Mouse (Mus musculus) hindlimb bud, embryonic 11.5 days (tissue): ENCODE data around the gene Zfp618.

Experiments
- DNase-seq: peaks from one replicate; pipeline ENCODE4 v3.0.0-alpha.2; 2012; ENCODE audit warnings: low read depth, low spot score; ENCODE audit errors: extremely low spot score

Zfp618 gene

GRCm38 (mm10) chr4:63063360-63063759, 98.0 kb downstream of the Zfp618 start:
- DNase-seq: no peak

- DNase-seq: no peak
Measured at GRCm38 (mm10) chr4:63064911-63065310, 99.5 kb downstream of the Zfp618 start.

DNA sequence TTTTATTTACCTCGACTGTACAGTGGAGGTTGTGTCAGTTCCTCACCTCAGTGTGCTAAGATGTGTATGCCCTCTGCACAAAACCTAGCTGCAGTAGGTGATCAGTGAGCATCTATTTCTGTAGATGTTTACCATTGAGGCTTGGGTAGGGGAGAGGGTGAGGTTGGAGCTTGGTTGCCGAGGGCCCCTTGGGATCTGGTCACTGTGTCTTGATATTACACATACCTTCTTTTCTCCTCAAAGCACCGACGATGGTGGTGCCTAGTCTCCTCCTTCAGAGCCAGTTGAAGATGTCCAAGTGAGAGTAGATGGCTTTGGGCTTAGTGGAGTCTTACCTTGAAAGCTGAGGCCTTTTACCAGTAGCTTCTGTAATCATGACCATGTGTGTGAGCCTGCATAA, 101.4 kb downstream of the Zfp618 start:
- DNase-seq: no peak

GRCm38 (mm10) chr4:63067822-63068221, 102.4 kb downstream of the Zfp618 start:
- no peak for DNase-seq

DNA sequence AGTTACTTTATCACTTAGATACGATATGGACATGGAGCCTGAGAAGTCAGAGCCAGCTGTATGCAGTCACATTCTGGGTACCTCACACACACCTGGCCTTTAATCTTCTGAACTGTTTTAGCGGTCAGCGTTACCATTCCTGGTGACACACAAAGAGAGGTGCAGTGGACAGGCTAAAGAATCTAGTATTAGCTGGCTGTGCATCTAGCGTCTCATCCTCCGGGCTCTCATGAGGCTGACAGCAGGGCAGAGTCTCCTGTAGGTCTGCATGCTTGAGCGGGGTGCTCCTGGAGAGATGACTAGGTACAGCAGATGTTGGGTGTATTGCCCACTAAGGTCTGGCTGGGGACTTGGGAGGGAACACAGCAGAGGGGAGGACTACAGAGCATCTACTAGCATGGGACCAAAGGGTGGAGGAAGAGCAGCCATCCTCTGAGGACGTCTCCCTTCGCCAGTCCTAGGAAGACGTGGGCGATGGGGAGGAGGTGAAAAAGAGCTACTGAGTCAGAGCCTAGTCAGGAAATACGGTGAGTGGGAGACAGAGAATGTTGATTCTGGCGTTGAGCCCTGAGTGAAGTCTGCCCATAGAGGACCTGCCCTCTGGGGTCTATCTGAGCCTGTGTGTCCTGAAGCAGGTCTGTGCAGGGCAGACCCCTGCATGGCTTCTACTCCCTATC, 103.3 kb downstream of the Zfp618 start:
- no peak for DNase-seq

DNA sequence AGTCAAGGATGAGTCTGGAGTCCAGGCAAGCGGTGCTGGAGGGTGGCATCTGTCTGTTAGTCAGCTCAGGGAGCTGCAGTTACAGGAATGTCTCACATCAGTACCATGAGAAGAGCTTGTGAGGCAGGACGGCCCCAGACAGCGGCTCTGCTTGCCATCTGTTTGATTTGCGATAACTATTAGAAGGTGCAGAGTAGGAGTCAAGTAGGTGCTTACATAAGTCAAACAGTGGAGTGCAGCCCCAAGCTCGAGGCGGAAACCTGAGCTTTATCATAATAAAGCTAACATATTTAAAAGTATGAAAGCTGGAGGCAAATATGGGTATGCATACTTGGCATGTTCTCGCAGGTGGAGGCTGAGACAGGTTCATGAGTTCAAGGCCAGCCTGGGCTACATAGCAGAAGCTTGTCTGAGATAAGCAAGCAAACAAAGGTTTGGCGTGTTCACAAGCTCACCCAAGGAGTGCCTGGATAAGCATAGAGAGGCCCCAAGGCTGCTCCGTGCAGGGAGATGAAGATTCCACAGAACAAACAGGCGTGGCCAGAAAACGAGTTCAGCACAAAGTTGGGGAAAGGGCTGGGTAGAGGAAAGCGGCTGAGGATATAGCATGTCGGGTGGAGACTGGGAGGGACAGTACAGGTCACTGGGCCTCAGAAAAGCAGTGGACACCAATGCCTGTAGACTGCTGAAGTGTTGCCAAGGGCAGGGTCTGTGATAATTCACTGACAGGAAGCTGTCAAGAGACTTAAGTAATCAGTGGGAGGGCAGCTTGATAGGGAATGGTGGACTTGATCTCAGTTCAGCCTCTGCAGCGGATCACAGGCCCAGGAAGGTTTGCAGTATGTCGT, 106.3 kb downstream of the Zfp618 start:
- DNase-seq: no peak

- no peak for DNase-seq
Measured at GRCm38 (mm10) chr4:63073139-63073538, 107.8 kb downstream of the Zfp618 start.

DNA sequence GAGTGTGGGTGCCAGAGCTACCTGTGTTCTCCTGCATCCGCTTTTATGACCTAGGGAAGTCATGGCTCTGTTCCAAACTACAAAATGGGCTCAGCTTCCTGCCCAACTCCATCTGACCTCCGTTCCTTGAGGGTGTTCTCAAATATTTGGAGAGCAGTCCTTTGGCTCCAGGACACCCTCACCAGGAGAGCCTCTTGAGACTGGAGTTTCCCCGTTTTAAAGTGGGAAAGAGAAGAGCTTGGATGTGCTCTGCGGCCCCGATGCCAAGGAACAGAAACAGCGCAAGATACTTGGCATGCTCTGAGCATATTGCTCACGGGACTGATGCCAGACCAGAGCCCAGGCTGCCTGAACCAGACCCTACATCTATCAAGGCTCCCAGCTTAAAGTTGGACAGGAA, 113.8 kb downstream of the Zfp618 start:
- no peak for DNase-seq

DNA sequence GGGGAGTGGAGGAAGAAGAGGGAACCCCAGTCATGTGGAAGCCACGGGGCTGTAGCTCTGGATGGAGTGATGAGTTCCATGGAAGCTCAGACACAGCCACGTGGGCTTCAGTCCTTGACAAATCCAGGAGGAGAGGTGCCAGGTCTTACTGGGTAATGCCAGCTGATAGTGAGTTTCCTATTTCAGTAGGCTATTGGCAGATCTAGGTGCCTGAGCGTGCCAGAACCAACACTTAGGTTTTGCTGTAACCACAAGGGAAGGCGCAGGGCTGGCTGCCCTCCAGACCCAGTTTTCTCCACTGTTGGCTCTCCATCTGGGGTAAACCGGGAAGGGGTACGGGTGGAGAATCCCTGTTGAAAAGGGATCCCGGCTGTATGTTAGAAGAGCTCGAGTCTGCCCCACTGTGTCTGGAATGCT, 119.1 kb downstream of the Zfp618 start:
- no peak for DNase-seq

GRCm38 (mm10) chr4:63089484-63089883, 124.1 kb downstream of the Zfp618 start:
- no peak for DNase-seq

- DNase-seq: no peak
Measured at GRCm38 (mm10) chr4:63091151-63091550, 125.8 kb downstream of the Zfp618 start.

DNA sequence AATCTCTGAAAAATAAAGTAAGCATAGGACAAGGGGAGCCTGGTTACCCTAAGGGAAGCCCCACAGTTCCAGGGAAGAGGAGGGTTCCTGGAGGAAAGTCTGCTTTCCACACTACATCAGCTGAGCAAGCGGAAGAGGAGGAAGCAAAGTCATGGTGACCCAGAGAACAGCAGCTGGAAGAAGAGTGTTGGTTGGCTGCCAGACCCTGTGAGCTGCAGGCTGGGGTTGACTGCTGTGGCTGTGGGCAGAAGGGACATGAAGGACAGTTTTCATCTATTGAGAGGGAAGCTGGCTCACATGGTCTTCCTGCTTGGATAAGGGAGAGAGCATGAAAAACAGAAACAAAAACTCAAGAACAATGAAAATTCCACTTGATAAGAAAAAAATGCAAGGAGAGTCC, 132.2 kb downstream of the Zfp618 start:
- no peak for DNase-seq

DNA sequence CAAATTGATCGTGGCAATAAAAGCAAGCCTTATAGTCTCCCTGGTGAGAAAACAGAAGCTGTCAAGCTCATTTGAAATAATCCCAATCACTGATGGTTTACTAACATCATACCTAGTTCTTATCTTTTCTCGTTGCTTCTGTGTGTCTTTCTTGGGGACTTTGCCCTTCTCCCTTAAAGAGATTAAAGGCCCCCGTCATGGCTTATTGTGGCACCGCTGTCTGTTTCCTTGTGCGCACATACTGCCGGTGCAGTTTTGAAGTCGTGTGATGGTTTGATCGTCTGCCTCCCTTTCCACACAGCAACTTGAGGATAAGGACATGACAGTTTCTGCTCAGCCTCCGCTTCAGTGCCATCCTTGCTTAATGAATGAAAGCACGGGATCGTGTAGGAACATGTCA, 135.1 kb downstream of the Zfp618 start:
- DNase-seq: no peak

DNA sequence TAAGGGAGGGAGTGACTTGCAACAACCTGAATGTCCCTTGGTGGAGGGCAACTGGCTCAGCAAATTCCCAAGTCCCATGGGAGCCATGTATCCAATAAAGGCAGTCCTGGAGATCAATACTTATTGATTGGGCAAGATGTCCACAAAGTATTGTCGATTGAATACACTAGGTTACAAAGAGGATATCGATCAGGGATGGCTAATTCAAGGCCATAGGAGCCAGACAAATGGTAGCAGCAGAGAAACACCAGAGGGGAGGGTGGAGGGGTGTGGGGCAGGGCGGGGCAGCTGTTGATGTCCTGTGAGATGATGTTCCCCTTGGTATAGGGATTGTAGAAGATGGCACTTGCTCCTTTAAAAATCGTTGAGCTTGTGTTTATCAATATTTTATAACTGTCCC, 136.7 kb downstream of the Zfp618 start:
- DNase-seq: no peak

GRCm38 (mm10) chr4:63105651-63106050, 140.3 kb downstream of the Zfp618 start:
- DNase-seq: no peak

DNA sequence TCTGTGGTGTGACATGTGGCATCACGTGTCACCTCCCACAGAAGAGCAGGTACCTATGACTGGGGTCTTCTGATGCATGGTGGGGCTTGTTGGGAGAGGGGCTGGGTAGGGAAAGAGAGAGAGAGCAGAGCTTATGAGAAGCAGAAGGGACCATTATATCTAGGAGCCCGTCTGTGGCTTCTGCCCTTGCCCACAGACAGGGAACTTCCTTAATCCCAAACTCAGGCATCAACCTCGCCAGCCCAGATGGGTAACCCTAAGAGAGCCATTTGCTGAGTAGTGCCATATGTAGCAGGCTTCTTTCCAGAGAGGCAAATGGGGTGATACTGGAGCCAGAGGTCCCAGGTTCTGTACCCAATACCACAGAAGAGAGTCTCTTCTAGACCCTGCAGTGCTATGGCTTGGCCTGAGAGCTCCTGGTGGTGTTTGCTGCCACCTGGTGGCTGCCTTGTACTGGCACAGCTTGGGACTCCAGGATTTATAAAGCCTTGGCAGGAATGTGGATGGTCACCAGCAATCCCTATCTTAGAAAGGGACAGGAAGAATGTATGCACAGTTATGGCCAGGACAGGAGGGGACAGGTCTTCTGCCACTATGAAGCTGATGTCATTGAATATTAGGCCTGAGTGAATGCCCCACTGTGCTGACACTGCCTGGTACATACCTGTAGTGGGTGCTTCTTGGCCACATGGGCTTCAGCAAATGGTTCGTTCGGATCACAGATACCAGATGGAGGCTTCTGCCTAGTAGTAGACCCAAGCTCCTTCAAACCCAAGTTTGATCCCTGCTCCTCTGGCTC, 153.5 kb downstream of the Zfp618 start:
- DNase-seq: peak; percentile 61

DNA sequence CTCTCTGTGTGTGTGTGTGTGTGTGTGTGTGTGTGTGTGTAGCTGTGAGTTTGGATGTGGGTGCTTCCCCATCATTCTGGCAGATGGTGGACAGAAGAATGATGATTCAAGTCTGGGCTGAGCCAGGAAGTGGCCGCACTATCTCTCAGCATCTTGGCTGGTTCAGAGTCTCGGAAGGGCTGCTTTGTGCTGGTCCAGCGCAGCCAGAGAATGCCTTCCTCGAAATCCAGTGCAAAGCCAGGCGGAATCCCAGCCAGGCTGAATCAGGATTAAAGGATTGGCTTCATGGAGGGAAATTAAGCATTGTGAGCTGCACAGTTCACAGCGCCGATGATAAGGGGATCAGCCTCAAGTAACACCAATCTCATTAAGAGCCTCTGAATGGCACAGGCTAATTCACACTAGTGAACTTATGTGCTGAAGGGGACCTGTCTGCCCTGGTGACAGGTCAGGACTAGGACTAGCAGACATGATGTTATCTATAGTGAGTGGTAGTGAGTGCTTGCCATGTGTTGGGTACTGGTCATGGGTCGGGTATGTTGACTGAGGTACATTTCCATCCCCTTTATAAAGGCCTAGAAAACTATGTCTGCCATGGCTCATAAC, 159.6 kb downstream of the Zfp618 start:
- no peak for DNase-seq

GRCm38 (mm10) chr4:63129891-63130624, 164.7 kb downstream of the Zfp618 start:
- no peak for DNase-seq

GRCm38 (mm10) chr4:63147268-63147667, 181.9 kb downstream of the Zfp618 start:
- no peak for DNase-seq

GRCm38 (mm10) chr4:63151127-63151526, 185.8 kb downstream of the Zfp618 start:
- no peak for DNase-seq

DNA sequence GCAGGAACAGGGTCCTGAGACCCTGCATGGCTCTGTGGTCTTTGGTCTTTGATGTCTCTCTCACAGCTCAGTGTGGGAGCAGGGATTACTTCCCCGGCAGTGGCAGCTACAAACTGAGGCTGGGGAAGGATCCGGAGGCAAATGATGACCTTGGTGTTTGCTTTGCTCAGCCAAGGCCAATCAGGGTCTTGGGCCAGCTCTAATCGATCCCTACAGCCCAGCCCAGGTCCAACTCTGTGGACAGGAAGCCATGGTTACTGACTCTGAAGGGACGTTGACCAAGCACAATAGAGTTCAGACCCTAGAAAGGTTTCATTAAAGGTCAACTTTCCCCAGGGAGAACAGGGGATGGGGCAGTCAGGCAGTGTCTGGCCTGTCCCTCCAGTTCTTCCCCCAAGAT, 188.7 kb downstream of the Zfp618 start:
- no peak for DNase-seq
